Mouse (Mus musculus): ENCODE data around the gene Ankrd60. TPM values are rescaled to one million over a fixed set of nuclear protein-coding genes. Genes with fewer than 3 reads are reported as not detected.

The Ankrd60 gene
- polyA plus RNA-seq, 1 experiment from 2014 or later, result not detected

Other genes starting within 250 kb of the Ankrd60 start
- gene 1700021F07Rik, start 55.8 kb downstream of the Ankrd60 start, polyA plus RNA-seq (2014; fragmentation: Nextera tagmentation; extraction: Ambion mirVana), result not detected in 2 replicates
- 43.6 and 44.1 TPM in 2 replicates for gene Rab22a, start 81.4 kb upstream of the Ankrd60 start, polyA plus RNA-seq (2014; fragmentation: Nextera tagmentation; extraction: Ambion mirVana)
- not detected in 2 replicates for gene 1700010B08Rik, start 141.1 kb upstream of the Ankrd60 start, polyA plus RNA-seq (2014; fragmentation: Nextera tagmentation; extraction: Ambion mirVana)
- 15.2 and 17.2 TPM in 2 replicates for gene Vapb, start 159.1 kb upstream of the Ankrd60 start, polyA plus RNA-seq (2014; fragmentation: Nextera tagmentation; extraction: Ambion mirVana)